Mouse (Mus musculus) cerebellum, adult (tissue): ENCODE data around the gene Sh2d1b1.
A peak's percentile ranks its signal among the peaks of the same experiment; 100 is the strongest.
"Not testable (repeated sequence)": the region's sequence is repeated elsewhere in the genome, so short reads cannot be mapped to it uniquely, and the experiment has no call there.

Experiments used
- ATAC-seq: cut with Nextera tagmentation; 2 replicates; pipeline ENCODE4 v1.9.2; 2017; ENCODE audit warnings: mild to moderate bottlenecking, moderate library complexity, mixed read lengths; ENCODE audit not compliant: insufficient number of reproducible peaks, low FRiP score, low TSS enrichment

Gene Sh2d1b1

GRCm38 (mm10) chr1:170277016-170277415, at the start of gene Sh2d1b1:
Gene Sh2d1b1 (plus strand): TSS chr1:170277320.
- ATAC-seq = no peak

GRCm38 (mm10) chr1:170232688-170233087, 44.4 kb upstream of the Sh2d1b1 start, which contains the start of gene Sh2d1b2:
Gene Sh2d1b2 (plus strand): TSS chr1:170232749.
- not testable (repeated sequence) for ATAC-seq

DNA sequence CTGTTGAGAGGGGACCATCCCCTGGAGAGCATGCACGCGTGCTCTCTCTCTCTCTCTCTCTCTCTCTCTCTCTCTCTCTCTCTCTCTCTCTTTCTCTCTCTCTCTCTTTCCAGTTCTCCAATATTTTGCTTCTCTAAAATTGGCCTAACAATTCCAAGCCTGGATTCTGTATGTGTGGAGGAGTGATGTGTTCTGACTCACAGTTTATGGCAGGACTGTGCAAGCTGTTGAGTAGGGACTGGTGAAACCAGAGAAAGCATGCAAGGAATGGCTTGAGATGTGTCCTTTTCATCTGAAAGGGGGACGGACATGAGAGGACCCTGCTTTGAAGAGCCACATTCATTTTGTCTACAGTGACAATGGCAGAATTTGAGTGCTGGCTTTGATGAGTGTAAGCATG, 32.1 kb upstream of the Sh2d1b1 start:
- ATAC-seq = no peak

- ATAC-seq = peak; percentile 56
Measured at GRCm38 (mm10) chr1:170254893-170255559, 22.1 kb upstream of the Sh2d1b1 start.

- ATAC-seq = peak; percentile 100
Measured at GRCm38 (mm10) chr1:170255560-170255910, 21.6 kb upstream of the Sh2d1b1 start.

- no peak for ATAC-seq
Measured at GRCm38 (mm10) chr1:170270281-170270680, 6.8 kb upstream of the Sh2d1b1 start.

DNA sequence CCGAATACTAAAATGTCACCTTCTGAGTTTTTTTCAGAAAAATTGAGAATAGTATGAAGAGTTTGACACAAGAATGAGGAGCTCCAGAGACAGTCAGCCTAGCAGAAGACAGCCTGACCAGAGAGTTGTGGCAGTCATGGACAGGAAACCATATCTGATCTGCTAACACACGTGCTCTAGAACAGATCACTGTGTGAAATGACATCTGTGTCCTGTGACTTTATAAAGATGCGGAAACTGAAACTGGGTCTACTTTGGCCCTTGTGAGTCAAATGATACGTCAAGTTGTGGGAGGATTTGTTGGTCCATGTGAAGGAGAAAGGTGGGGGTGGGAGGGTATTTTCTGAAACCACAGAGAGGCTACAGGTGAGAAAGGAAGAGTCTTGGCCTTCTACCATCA, 6.4 kb upstream of the Sh2d1b1 start:
- no peak for ATAC-seq

- no peak for ATAC-seq
Measured at GRCm38 (mm10) chr1:170273252-170273651, 3.9 kb upstream of the Sh2d1b1 start.

GRCm38 (mm10) chr1:170282415-170283129, 5.5 kb downstream of the Sh2d1b1 start:
- no peak for ATAC-seq

DNA sequence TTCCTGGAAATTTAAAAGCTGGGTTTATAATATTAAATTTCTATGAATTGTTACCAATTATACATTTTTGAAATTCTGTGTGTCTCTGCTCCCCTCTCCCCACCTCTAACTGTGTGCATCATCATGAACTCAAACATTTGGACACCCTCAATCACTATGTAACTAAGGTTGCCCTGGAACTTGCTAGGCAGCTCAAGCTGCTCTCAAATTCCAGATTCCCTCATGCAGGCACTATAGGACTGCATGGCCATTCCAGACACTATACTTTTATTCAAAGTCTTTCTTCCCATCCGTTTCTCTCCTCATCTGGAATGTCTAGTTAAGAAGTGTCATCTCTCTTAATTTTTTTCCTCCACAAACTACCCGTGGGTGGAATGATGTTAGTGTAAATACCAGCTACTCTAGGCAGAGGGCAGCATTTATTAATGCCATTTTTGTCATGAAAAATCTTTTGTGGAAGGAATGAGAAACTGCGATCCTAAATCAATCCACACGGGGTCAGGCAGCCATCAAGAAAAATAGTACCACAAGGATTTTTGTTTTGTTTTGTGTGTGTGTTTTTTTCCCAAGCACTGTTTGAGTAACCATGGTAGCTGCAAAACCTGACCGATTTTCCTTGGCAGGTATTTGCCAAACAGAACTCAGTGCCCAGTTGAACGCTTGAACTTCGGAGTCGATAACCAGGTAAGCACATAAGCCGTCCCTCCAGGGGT, 15.3 kb downstream of the Sh2d1b1 start:
- ATAC-seq = peak; percentile 74

GRCm38 (mm10) chr1:170293257-170293656, 16.1 kb downstream of the Sh2d1b1 start:
- ATAC-seq = no peak

DNA sequence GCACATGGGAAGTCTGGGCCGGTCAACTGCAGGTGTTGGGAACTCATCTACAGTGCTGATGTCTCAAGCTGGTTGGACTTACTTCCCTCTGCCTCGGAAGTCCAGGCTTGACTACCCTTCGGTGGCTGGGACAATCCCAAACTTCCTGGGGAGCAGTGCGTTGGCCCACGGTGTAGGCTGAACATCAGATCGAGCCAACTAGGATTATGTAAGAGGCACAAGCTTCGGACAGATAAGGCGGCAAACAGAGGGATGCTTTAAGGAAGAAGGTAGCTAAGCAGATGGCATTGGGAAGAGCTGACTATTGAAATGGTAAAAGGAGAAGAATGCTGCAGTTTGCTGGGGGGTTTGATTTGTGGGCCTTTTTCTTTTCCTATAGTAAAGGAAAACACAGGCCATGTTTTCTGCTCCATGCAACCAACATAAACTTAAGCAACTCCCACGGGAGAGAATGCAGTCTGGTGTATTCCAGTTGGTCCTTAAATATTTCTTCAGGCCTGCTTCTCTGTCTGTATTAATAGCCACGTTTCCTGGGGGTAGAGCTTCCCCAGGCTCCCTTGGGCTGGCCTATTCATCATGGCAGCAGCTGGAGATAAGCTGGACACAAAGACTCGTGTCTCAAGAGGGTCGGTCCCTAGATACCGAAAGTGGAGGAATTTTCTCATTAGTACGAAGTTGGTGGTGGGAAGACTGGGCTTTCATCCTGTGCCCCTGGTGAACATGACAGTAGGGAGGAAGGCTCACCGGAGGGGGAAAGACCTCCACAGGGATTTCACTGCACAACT, 17.9 kb downstream of the Sh2d1b1 start:
- ATAC-seq = no peak

DNA sequence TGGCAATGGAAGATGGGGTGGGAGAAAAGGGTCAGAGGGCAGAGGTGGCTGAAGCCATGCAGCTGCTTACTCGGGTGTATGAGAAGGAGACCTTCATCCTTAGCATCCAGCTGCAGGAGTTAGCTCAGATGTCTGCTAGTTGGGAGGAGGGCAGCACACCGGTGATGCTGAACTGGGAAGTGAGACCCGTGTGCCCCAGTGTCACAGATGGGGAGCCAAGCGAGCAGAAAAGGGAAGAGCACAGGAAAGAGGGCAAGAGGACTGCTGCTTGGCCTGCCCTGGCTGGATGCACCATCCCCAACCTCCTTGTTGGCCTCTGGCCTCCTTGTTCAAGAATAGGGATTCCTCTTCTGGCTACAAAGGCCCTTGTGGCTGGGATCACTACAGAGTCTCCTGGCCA, 22.4 kb downstream of the Sh2d1b1 start:
- no peak for ATAC-seq

DNA sequence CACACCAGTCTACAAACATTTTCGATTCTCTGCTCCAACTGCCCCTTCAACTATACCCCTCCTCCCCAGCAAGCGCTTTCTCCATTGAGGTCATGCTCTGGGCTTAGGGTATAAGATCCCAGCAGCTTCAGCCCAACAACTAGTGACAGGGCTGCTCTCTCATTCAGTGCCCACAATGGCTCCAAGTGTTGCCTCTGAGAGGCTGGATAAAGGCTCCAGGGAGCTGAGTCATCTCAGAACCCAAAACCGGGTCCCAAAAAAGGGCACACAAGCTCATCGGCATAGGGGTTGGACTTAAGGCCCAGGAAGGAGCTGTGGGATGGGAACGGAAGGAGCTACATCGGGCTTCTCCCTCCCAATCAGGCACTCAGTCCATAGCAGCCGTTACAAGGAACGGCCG, 24.6 kb downstream of the Sh2d1b1 start:
- ATAC-seq = no peak

DNA sequence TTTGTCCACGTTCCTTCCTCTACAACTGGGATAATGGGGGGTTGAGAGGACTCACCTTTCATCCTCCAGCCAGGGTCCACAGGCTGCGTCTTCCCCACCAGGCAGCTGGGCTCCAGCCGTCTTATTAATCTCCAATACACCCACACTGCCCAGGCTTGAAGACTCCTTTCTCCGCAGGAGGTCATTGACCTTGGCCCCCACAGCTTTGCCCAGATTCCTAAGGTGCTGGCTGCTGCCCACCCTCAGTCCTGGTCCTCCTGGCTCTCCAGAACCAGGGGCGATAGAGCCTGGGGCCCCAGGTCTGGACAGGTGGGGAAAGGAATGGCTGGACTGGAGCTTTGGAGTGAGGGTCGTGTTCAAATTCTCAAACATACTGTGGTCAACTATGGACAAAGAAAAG, 25.3 kb downstream of the Sh2d1b1 start:
- ATAC-seq = no peak

DNA sequence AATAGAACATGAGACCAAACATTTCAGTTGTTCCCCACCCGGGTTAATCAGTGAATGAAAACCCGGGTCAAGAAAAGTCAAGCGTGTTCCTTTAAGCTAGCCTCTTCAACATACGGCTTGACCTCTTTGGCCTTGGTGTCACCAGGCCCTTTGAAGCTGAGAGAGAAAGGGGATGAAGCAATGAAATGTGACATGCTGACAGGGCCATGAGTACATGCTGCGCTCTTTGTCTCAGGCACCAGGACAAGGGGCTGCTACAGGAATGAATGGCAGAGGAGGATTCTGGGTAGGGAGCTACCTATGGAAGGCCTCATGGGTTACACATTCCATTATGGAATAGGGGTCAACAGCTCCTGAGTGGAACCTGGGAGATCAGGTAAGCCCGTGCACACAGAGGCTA, 26.0 kb downstream of the Sh2d1b1 start:
- no peak for ATAC-seq

DNA sequence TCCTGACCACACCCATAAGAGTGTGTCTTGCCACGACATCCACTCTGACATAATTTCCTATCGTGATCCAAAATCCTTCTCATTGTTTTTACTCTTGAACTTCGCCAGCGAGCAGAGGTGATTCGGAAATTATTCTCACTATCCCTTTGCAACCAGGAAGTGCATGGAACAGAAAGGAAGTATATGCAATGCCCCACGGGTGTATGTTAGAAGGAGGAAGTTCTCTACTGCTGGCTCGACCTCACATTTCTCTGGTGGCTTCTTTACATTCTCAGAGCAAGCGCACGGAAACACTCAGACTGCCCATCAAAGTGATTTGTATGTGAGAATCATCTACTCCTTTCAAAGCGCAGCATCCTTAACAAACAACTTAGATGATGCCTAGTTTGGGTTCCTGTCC, 27.9 kb downstream of the Sh2d1b1 start:
- no peak for ATAC-seq

- no peak for ATAC-seq
Measured at GRCm38 (mm10) chr1:170306232-170306631, 29.1 kb downstream of the Sh2d1b1 start, which contains the start of gene Gm7694. Gene Gm7694 (minus strand): TSS chr1:170306332.

- no peak for ATAC-seq
Measured at GRCm38 (mm10) chr1:170308503-170308902, 31.4 kb downstream of the Sh2d1b1 start, which contains the start of gene Spata46. Gene Spata46 (plus strand): TSS chr1:170308803.

GRCm38 (mm10) chr1:170311431-170311830, 34.3 kb downstream of the Sh2d1b1 start:
- ATAC-seq = no peak
